Mouse (Mus musculus): ENCODE data around the gene Cdkn1b. TPM values are rescaled to one million over a fixed set of nuclear protein-coding genes. Genes with fewer than 3 reads are reported as not detected.

The Cdkn1b gene
- polyA plus RNA-seq, 1 experiment = 47.4 TPM

DNA sequence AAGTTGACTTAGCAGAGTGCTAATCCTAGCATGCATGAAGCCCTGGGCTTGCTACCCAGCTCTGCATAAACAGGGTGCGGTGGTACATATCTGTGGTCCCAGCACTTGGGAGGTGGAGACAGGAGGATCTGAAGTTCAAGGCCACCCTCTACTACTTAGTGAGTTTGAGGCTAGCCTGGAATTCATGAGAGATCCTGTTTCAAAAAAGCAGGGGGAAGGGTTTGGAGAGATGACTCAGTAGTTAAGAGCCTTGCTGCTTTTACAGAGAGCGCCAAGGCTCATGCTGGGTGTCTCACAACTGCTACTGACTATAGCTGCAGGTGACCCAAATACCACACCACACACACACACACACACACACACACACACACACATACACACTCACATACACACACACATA lies 49.3 kb downstream of the Cdkn1b start:
- TF ChIP-seq CTCF (IDR thresholded peaks at IDR 0.05; ENCODE audit: control insufficient read depth, insufficient read depth, low read length) = no peak
- no peak for TF ChIP-seq POLR2A (IDR thresholded peaks at IDR 0.05; ENCODE audit: borderline replicate concordance, control insufficient read depth, low read depth, low read length)
- H3K27ac ChIP-seq (ENCODE audit: control insufficient read depth, insufficient read depth, low read depth, low read length, poor library complexity) = no peak overlapping the region
- 91% methylated on average over 2 of the region's 2 CpGs for WGBS
- H3K4me1 ChIP-seq (ENCODE audit: control insufficient read depth, insufficient read depth, low read length) = no peaks in the 10 kb centered on the region
- no peak overlapping the region for H3K4me3 ChIP-seq (replicated peaks; ENCODE audit: control insufficient read depth, low read depth, low read length)

- TF ChIP-seq POLR2A (IDR thresholded peaks at IDR 0.05; ENCODE audit: borderline replicate concordance, control insufficient read depth, low read depth, low read length) = no peak
- no peak for TF ChIP-seq CTCF (IDR thresholded peaks at IDR 0.05; ENCODE audit: control insufficient read depth, insufficient read depth, low read length)
- no peak overlapping the region for H3K27ac ChIP-seq (ENCODE audit: control insufficient read depth, insufficient read depth, low read depth, low read length, poor library complexity)
- 56% methylated on average over 4 of the region's 4 CpGs for WGBS
- H3K4me1 ChIP-seq (ENCODE audit: control insufficient read depth, insufficient read depth, low read length) = no peaks in the 10 kb centered on the region
- H3K4me3 ChIP-seq (replicated peaks; ENCODE audit: control insufficient read depth, low read depth, low read length) = no peak overlapping the region
Observed at GRCm38 (mm10) chr6:134972096-134972495, 51.9 kb downstream of the Cdkn1b start.

Other genes starting within 250 kb of the Cdkn1b start
- 2.7 and 11.2 TPM in 2 replicates for gene Dusp16, start 127.8 kb upstream of the Cdkn1b start, polyA plus RNA-seq (2011; ENCODE audit: insufficient read depth, insufficient read length, low replicate concordance, missing spikeins)
- 4.2 and 8.3 TPM in 2 replicates for gene Crebl2, start 90.2 kb upstream of the Cdkn1b start, polyA plus RNA-seq (2011; ENCODE audit: insufficient read depth, insufficient read length, low replicate concordance, missing spikeins)
- gene Gpr19, start 21.8 kb upstream of the Cdkn1b start, polyA plus RNA-seq (2011; ENCODE audit: insufficient read depth, insufficient read length, low replicate concordance, missing spikeins) = 6.9 and 16.6 TPM in 2 replicates
- gene Apold1, start 61.3 kb downstream of the Cdkn1b start, polyA plus RNA-seq (2011; ENCODE audit: insufficient read depth, insufficient read length, low replicate concordance, missing spikeins) = 2.4 and 6.2 TPM in 2 replicates
- 51.5 and 56.9 TPM in 2 replicates for gene Ddx47, start 91.2 kb downstream of the Cdkn1b start, polyA plus RNA-seq (2011; ENCODE audit: insufficient read depth, insufficient read length, low replicate concordance, missing spikeins)
- gene Gprc5a, start 145.2 kb downstream of the Cdkn1b start, polyA plus RNA-seq (2011; ENCODE audit: insufficient read depth, insufficient read length, low replicate concordance, missing spikeins) = not detected in 2 replicates
- gene Gprc5d, start 197.9 kb downstream of the Cdkn1b start, polyA plus RNA-seq (2011; ENCODE audit: insufficient read depth, insufficient read length, low replicate concordance, missing spikeins) = not detected in 2 replicates